Mouse (Mus musculus) MEL (cell line): ENCODE results near the gene Tmem151a.

Experiments
- BHLHE40 ChIP-seq: IDR thresholded peaks from 2 replicates; pipeline ENCODE4 v1.6.1; 2012; ENCODE audit warnings: low read depth, mild to moderate bottlenecking, inconsistent platforms, low read length, improper control_type of control experiment, borderline replicate concordance
- CTCF ChIP-seq, 3 experiments: IDR thresholded peaks in 2 of 3; conservative IDR thresholded peaks in 1 of 3; 2 replicates each; pipeline ENCODE4 v1.5.1; 2011 to 2012; ENCODE audit warnings: low read length in 3 of 3, low read depth in 2 of 3, mild to moderate bottlenecking in 2 of 3, improper control_type of control experiment in 1 of 3, inconsistent platforms in 1 of 3, mixed read lengths in 1 of 3, moderate library complexity in 1 of 3; ENCODE audit not compliant: control insufficient read depth in 1 of 3, insufficient read depth in 1 of 3, poor library complexity in 1 of 3, severe bottlenecking in 1 of 3
- ELF1 ChIP-seq: IDR thresholded peaks from 2 replicates; pipeline ENCODE4 v1.6.1; 2014; ENCODE audit warnings: low read depth, mild to moderate bottlenecking, inconsistent platforms, low read length, improper control_type of control experiment, moderate library complexity
- GATA1 ChIP-seq: IDR thresholded peaks from 2 replicates; pipeline ENCODE4 v1.6.1; 2011; ENCODE audit warnings: low read depth, low read length, improper control_type of control experiment
- MAX ChIP-seq: IDR thresholded peaks from 2 replicates; pipeline ENCODE4 v1.6.1; 2011; ENCODE audit warnings: low read length, improper control_type of control experiment
- MXI1 ChIP-seq: IDR thresholded peaks from 2 replicates; pipeline ENCODE4 v1.6.1; 2011; ENCODE audit warnings: mild to moderate bottlenecking, low read depth, low read length, improper control_type of control experiment
- POLR2AphosphoS2 ChIP-seq: IDR thresholded peaks from 2 replicates; pipeline ENCODE4 v1.6.1; 2011; ENCODE audit warnings: low read length, improper control_type of control experiment
- POLR2AphosphoS5 ChIP-seq: IDR thresholded peaks from 2 replicates; pipeline ENCODE4 v1.6.1; 2012; ENCODE audit warnings: low read depth, borderline replicate concordance, mild to moderate bottlenecking, inconsistent platforms, low read length, moderate library complexity, mixed read lengths
- TAL1 ChIP-seq: IDR thresholded peaks from 2 replicates; pipeline ENCODE4 v1.6.1; 2012; ENCODE audit warnings: mild to moderate bottlenecking, inconsistent platforms, low read length, moderate library complexity, mixed read lengths
- USF2 ChIP-seq, 2 experiments: IDR thresholded peaks; 2 replicates each; pipeline ENCODE4 v1.6.1; 2011 to 2012; ENCODE audit warnings: improper control_type of control experiment in 2 of 2, low read length in 2 of 2, borderline replicate concordance in 1 of 2, inconsistent platforms in 1 of 2, low read depth in 1 of 2, mild to moderate bottlenecking in 1 of 2; ENCODE audit not compliant: insufficient read depth in 1 of 2

DNA sequence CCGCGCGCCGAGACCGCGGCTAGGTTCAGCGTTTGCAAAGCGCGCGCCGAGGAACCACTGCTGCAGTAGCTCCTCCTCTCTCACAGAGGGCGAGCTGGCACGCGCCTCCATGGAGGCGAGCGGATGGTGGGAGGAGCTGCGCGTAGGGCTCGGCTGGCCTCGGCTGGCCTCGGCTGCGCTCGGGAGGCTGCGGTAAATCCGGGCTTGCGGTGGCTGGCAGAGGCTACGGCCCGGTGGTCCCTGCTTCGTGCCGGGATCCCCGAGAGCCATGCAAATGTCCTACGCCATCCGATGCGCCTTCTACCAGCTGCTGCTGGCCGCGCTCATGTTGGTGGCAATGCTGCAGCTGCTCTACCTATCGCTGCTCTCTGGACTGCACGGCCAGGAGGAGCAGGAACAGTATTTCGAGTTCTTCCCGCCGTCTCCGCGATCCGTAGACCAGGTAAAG lies 46.6 kb downstream of the Tmem151a start, which contains the start of the genes B4gat1 and AC124502.3:
- TF ChIP-seq MXI1 (no peak), CTCF (IDR thresholded peaks at IDR 0.05 in 2 of 3, conservative IDR thresholded peaks at IDR 0.05 in 1 of 3; ENCODE audit: control insufficient read depth in 1 of 3, insufficient read depth in 1 of 3, low read depth in 2 of 3, low read length in 3 of 3, poor library complexity in 1 of 3, severe bottlenecking in 1 of 3) (peak in 2 of 3 experiments; percentile 47 to 51; a peak in 4 of 6 replicates), TAL1 (no peak), USF2 (IDR thresholded peaks at IDR 0.05; ENCODE audit: borderline replicate concordance in 1 of 2, insufficient read depth in 1 of 2, low read depth in 1 of 2, low read length in 2 of 2) (no peak), GATA1 (no peak), MAX (peak; percentile 38; the same call in 1 of the 2 replicates), ELF1 (no peak), POLR2AphosphoS2 (no peak), POLR2AphosphoS5 (no peak), BHLHE40 (no peak)
